Mouse (Mus musculus): Measurements from ENCODE around the gene Col25a1.

Gene Col25a1

GRCm38 (mm10) chr3:130327039-130328015 is 196.0 kb downstream of the Col25a1 start:
- DNase-seq (ENCODE audit: low spot score) = no peak

GRCm38 (mm10) chr3:130328909-130329308 is 197.6 kb downstream of the Col25a1 start:
- no peak for DNase-seq (ENCODE audit: low spot score)

- no peak for DNase-seq (ENCODE audit: low spot score)
Observed at GRCm38 (mm10) chr3:130329833-130330555, 198.7 kb downstream of the Col25a1 start.

GRCm38 (mm10) chr3:130330556-130330950 is 199.3 kb downstream of the Col25a1 start:
- no peak for DNase-seq (ENCODE audit: low spot score)

- no peak for DNase-seq (ENCODE audit: low spot score)
Observed at GRCm38 (mm10) chr3:130332347-130332913, 201.1 kb downstream of the Col25a1 start.

- DNase-seq (ENCODE audit: low spot score) = no peak
Observed at GRCm38 (mm10) chr3:130337857-130338256, 206.6 kb downstream of the Col25a1 start.

- DNase-seq (ENCODE audit: low spot score) = no peak
Observed at GRCm38 (mm10) chr3:130338371-130338770, 207.1 kb downstream of the Col25a1 start.

- DNase-seq (ENCODE audit: low spot score) = no peak
Observed at GRCm38 (mm10) chr3:130350161-130350560, 218.9 kb downstream of the Col25a1 start.

- no peak for DNase-seq (ENCODE audit: low spot score)
Observed at GRCm38 (mm10) chr3:130354399-130355039, 223.2 kb downstream of the Col25a1 start.

GRCm38 (mm10) chr3:130356575-130357173 is 225.4 kb downstream of the Col25a1 start:
- no peak for DNase-seq (ENCODE audit: low spot score)

- DNase-seq (ENCODE audit: low spot score) = no peak
Observed at GRCm38 (mm10) chr3:130360813-130361212, 229.5 kb downstream of the Col25a1 start.

GRCm38 (mm10) chr3:130361922-130362321 is 230.6 kb downstream of the Col25a1 start:
- DNase-seq (ENCODE audit: low spot score) = no peak

- no peak for DNase-seq (ENCODE audit: low spot score)
Observed at GRCm38 (mm10) chr3:130362797-130363367, 231.6 kb downstream of the Col25a1 start.

- no peak for DNase-seq (ENCODE audit: low spot score)
Observed at GRCm38 (mm10) chr3:130366917-130367610, 235.8 kb downstream of the Col25a1 start.

GRCm38 (mm10) chr3:130368352-130368751 is 237.1 kb downstream of the Col25a1 start:
- DNase-seq (ENCODE audit: low spot score) = no peak

- DNase-seq (ENCODE audit: low spot score) = no peak
Observed at GRCm38 (mm10) chr3:130369113-130369512, 237.8 kb downstream of the Col25a1 start.

GRCm38 (mm10) chr3:130370167-130370566 is 238.9 kb downstream of the Col25a1 start:
- no peak for DNase-seq (ENCODE audit: low spot score)

GRCm38 (mm10) chr3:130373145-130373544 is 241.8 kb downstream of the Col25a1 start:
- no peak for DNase-seq (ENCODE audit: low spot score)

GRCm38 (mm10) chr3:130374620-130375341 is 243.5 kb downstream of the Col25a1 start:
- no peak for DNase-seq (ENCODE audit: low spot score)

GRCm38 (mm10) chr3:130377786-130378185 is 246.5 kb downstream of the Col25a1 start:
- no peak for DNase-seq (ENCODE audit: low spot score)

Data from adipocyte (in vitro differentiated cells).